Mouse (Mus musculus) lung, embryonic 15.5 days (tissue): ENCODE measurements around the gene Gm44579. TPM values are rescaled to one million over a fixed set of nuclear protein-coding genes. Genes with fewer than 3 reads are reported as not detected.

Experiments
- ATAC-seq: fragments of 200-750 bp; cut with Nextera tagmentation; 2 replicates; pipeline ENCODE4 v1.8.0; 2017; ENCODE audit warnings: moderate number of reproducible peaks, borderline replicate concordance; ENCODE audit not compliant: low FRiP score, low TSS enrichment; ENCODE audit errors: extremely low read depth
- H3K27ac ChIP-seq: fragments of 300-500 bp; sonication (generic); 2 replicates; pipeline ENCODE4 v1.5.1; 2015; ENCODE audit warnings: moderate library complexity, mild to moderate bottlenecking, inconsistent platforms
- H3K27me3 ChIP-seq: fragments of 300-500 bp; sonication (generic); 2 replicates; pipeline ENCODE4 v1.6.1; 2015; ENCODE audit warnings: inconsistent platforms
- H3K36me3 ChIP-seq: fragments of 300-500 bp; sonication (generic); 2 replicates; pipeline ENCODE4 v1.6.1; 2015; ENCODE audit warnings: inconsistent platforms
- H3K4me1 ChIP-seq: fragments of 300-500 bp; sonication (generic); 2 replicates; pipeline ENCODE4 v1.6.1; 2015; ENCODE audit warnings: inconsistent platforms
- H3K4me2 ChIP-seq: fragments of 300-500 bp; sonication (generic); 2 replicates; pipeline ENCODE4 v1.6.1; 2015; ENCODE audit warnings: inconsistent platforms, mild to moderate bottlenecking, moderate library complexity
- H3K4me3 ChIP-seq: fragments of 300-500 bp; sonication (generic); 2 replicates; pipeline ENCODE4 v1.5.1; 2015; ENCODE audit warnings: mild to moderate bottlenecking, inconsistent platforms
- H3K9ac ChIP-seq: fragments of 300-500 bp; sonication (generic); 2 replicates; pipeline ENCODE4 v1.6.1; 2015; ENCODE audit warnings: inconsistent platforms
- H3K9me3 ChIP-seq: fragments of 300-500 bp; sonication (generic); 2 replicates; pipeline ENCODE4 v1.6.1; 2016; ENCODE audit warnings: inconsistent platforms
- WGBS: fragments of 180-500 bp; shearing (Covaris S2); methylation state at CpG from one replicate; pipeline ENCODE4 v1.1.7; 2015; 5-methylcytosine and 5-hydroxymethylcytosine counted together
- polyA plus RNA-seq: library from polyadenylated mRNA; unstranded; fragments of >200 nt; fragmentation: Nextera tagmentation; extraction: Ambion mirVana; gene quantifications from 2 replicates; pipeline ENCODE4 v1.2.1, GENCODE M21; 2015

The Gm44579 gene
- polyA plus RNA-seq, 1 experiment from 2014 or later = not detected

GRCm38 (mm10) chr15:98152916-98153315, 67.9 kb downstream of the Gm44579 start:
- H3K4me1 ChIP-seq = 0 out of 2 replicates have a peak, but pooled peaks cover 3% of the 10 kb centered on the region
- 50% methylated on average over 7 of the region's 7 CpGs for WGBS
- H3K27me3 ChIP-seq = no peaks in the 10 kb centered on the region
- no peak overlapping the region for H3K27ac ChIP-seq
- no peak for ATAC-seq
- no peaks in the 10 kb centered on the region for H3K9me3 ChIP-seq
- no peaks in the 10 kb centered on the region for H3K36me3 ChIP-seq
- H3K9ac ChIP-seq = no peak overlapping the region
- H3K4me2 ChIP-seq = no peak overlapping the region
- no peak overlapping the region for H3K4me3 ChIP-seq

GRCm38 (mm10) chr15:98149166-98149602, 71.6 kb downstream of the Gm44579 start:
- Histone ChIP-seq H3K4me2 (no peak overlapping the region), H3K9ac (no peak overlapping the region), H3K4me3 (no peak overlapping the region), H3K27ac (no peak overlapping the region), H3K27me3 (no peaks in the 10 kb centered on the region), H3K36me3 (no peaks in the 10 kb centered on the region), H3K4me1 (peaks cover 17% of the 10 kb centered on the region; the same call in 1 of the 2 replicates), H3K9me3 (no peaks in the 10 kb centered on the region)
- ATAC-seq = no peak
- WGBS = 47% methylated on average over 10 of the region's 10 CpGs

GRCm38 (mm10) chr15:98148356-98148755, 72.4 kb downstream of the Gm44579 start:
- H3K27ac ChIP-seq = no peak overlapping the region
- no peaks in the 10 kb centered on the region for H3K36me3 ChIP-seq
- no peaks in the 10 kb centered on the region for H3K27me3 ChIP-seq
- no peaks in the 10 kb centered on the region for H3K9me3 ChIP-seq
- no peak overlapping the region for H3K4me3 ChIP-seq
- WGBS = 56% methylated on average over 3 of the region's 3 CpGs
- no peak overlapping the region for H3K9ac ChIP-seq
- no peak overlapping the region for H3K4me2 ChIP-seq
- peaks cover 18% of the 10 kb centered on the region; the same call in 1 of the 2 replicates for H3K4me1 ChIP-seq
- no peak for ATAC-seq

- H3K9me3 ChIP-seq = no peaks in the 10 kb centered on the region
- under 1% methylated on average over 38 of the region's 38 CpGs for WGBS
- H3K9ac ChIP-seq = peak overlapping the region; percentile 93
- peak overlapping the region; percentile 70 for H3K27ac ChIP-seq
- peak overlapping the region; percentile 78 for H3K4me2 ChIP-seq
- ATAC-seq = peak; percentile 97
- H3K4me3 ChIP-seq = peak overlapping the region; percentile 94
- H3K4me1 ChIP-seq = peaks cover 18% of the 10 kb centered on the region; the same call in 1 of the 2 replicates
- H3K27me3 ChIP-seq = no peaks in the 10 kb centered on the region
- H3K36me3 ChIP-seq = peaks cover 13% of the 10 kb centered on the region; the same call in 1 of the 2 replicates
Observed at GRCm38 (mm10) chr15:98145559-98146181, 75.1 kb downstream of the Gm44579 start.

DNA sequence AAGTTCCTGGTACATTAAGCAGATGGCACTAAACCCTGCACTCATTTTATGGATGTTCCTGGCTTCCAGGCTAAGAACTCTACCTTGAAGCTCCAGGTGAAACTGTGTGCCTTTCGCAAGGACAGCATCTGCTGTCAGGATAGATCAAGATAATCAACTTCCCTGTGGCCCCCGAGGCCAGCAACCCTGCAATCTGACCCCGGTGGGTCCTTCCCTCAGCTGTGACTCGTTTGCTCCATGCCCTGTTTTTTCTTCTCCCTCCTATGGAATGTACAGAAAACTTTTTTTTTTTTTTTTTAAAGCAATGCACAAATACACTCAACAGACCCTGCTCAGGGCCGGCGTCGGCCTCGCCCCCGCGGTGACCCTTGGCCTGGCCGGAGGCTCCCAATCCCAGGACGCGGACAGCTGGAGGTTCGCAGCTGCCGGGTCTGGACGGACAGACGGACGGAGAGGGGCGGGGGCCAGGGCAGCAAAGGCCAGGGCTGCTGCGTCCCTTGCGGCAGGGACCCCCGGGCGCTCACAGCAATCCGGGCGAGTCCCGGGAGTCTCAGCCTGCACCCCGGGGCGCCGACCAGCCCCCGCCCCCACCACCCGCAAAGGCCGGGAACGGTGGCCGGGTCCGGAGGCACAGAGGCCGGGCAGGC, 75.8 kb downstream of the Gm44579 start:
- Histone ChIP-seq H3K9ac (peak overlapping the region; percentile 93), H3K4me3 (peak overlapping the region; percentile 94), H3K9me3 (no peaks in the 10 kb centered on the region), H3K27me3 (no peaks in the 10 kb centered on the region), H3K36me3 (peaks cover 18% of the 10 kb centered on the region; the same call in 1 of the 2 replicates), H3K4me1 (peaks cover 18% of the 10 kb centered on the region; the same call in 1 of the 2 replicates), H3K27ac (peak overlapping the region; percentile 63), H3K4me2 (peak overlapping the region; percentile 78)
- WGBS = 1% methylated on average over 33 of the region's 36 CpGs
- peak; percentile 73 for ATAC-seq

GRCm38 (mm10) chr15:98142515-98142914, 78.3 kb downstream of the Gm44579 start:
- H3K27me3 ChIP-seq = no peaks in the 10 kb centered on the region
- H3K36me3 ChIP-seq = peaks cover 23% of the 10 kb centered on the region
- H3K27ac ChIP-seq = no peak overlapping the region
- no peaks in the 10 kb centered on the region for H3K9me3 ChIP-seq
- WGBS = 83% methylated on average over 10 of the region's 10 CpGs
- H3K4me3 ChIP-seq = no peak overlapping the region
- no peak overlapping the region for H3K4me2 ChIP-seq
- H3K4me1 ChIP-seq = peaks cover 14% of the 10 kb centered on the region; the same call in 1 of the 2 replicates
- H3K9ac ChIP-seq = no peak overlapping the region
- ATAC-seq = no peak

DNA sequence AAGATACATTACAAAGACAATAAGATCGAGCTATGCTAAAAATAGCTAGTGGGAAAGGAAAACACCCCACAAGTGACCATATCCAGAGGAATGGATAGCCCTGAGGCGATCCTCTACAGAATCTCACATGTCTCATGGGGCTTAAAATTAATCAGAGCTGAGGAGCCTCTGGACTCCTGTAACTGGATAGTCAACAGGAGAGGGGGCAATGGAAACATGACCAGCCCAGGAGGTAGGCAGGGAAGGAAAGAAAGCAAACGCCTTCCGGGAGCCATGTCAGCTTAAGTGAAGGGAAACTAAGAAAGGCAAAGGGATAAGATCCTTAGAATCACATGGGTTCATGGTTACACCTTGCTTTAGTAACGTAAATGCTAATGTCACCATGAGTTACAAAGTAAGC, 80.0 kb downstream of the Gm44579 start:
- Histone ChIP-seq H3K9ac (no peak overlapping the region), H3K4me3 (no peak overlapping the region), H3K27me3 (no peaks in the 10 kb centered on the region), H3K4me2 (no peak overlapping the region), H3K27ac (no peak overlapping the region), H3K9me3 (no peaks in the 10 kb centered on the region), H3K36me3 (peaks cover 37% of the 10 kb centered on the region), H3K4me1 (peaks cover 11% of the 10 kb centered on the region; the same call in 1 of the 2 replicates)
- WGBS = 91% methylated on average over 5 of the region's 5 CpGs
- no peak for ATAC-seq

- Histone ChIP-seq H3K27ac (no peak overlapping the region), H3K36me3 (peaks cover 48% of the 10 kb centered on the region), H3K9me3 (no peaks in the 10 kb centered on the region), H3K4me3 (no peak overlapping the region), H3K9ac (no peak overlapping the region), H3K27me3 (no peaks in the 10 kb centered on the region), H3K4me2 (no peak overlapping the region), H3K4me1 (peaks cover 6% of the 10 kb centered on the region; the same call in 1 of the 2 replicates)
- ATAC-seq = no peak
- WGBS = 76% methylated on average over 7 of the region's 7 CpGs
Observed at GRCm38 (mm10) chr15:98139763-98140162, 81.0 kb downstream of the Gm44579 start.

DNA sequence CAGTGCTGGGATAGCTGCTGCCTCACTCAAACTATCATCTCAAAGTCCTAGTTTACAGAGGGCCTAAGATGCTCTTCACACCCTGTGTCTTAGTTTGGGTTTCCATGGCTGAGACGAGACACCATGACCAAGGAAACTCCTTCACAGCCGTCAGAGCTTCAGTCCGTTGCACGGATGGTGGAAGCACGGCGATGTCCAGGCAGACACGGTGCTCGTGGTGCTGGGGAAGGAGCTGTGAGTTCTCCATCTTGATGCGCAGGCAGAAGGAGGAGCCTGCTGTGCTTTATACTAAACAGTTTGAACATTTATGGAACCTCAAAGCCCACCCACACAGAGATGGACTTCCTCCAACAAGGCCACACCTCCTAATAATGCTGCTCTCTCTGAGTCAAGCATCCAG, 83.9 kb downstream of the Gm44579 start:
- no peak for ATAC-seq
- H3K36me3 ChIP-seq = peaks cover 64% of the 10 kb centered on the region
- whole genome bisulfite sequencing = 89% methylated on average over 9 of the region's 9 CpGs
- no peak overlapping the region for H3K9ac ChIP-seq
- no peaks in the 10 kb centered on the region for H3K27me3 ChIP-seq
- no peaks in the 10 kb centered on the region for H3K4me1 ChIP-seq
- H3K4me2 ChIP-seq = no peak overlapping the region
- no peaks in the 10 kb centered on the region for H3K9me3 ChIP-seq
- no peak overlapping the region for H3K4me3 ChIP-seq
- no peak overlapping the region for H3K27ac ChIP-seq

Other genes starting within 250 kb of the Gm44579 start
- gene Col2a1, start 216.3 kb downstream of the Gm44579 start, polyA plus RNA-seq = 19.1 and 20.1 TPM in 2 replicates
- 26.9 and 31.2 TPM in 2 replicates for gene Pfkm, start 128.4 kb downstream of the Gm44579 start, polyA plus RNA-seq
- 29.4 and 32.0 TPM in 2 replicates for gene Senp1, start 127.2 kb downstream of the Gm44579 start, polyA plus RNA-seq
- gene Asb8, start 55.4 kb downstream of the Gm44579 start, polyA plus RNA-seq = 43.6 and 44.4 TPM in 2 replicates
- 0.07 and 0.15 TPM in 2 replicates for gene Ccdc184, start 53.8 kb downstream of the Gm44579 start, polyA plus RNA-seq
- gene Olfr288, start 25.4 kb downstream of the Gm44579 start, polyA plus RNA-seq = not detected in 2 replicates
- not detected in 2 replicates for gene Olfr287, start 79 bp upstream of the Gm44579 start, polyA plus RNA-seq
- gene Olfr286, start 13.5 kb upstream of the Gm44579 start, polyA plus RNA-seq = not detected in 2 replicates
- not detected in 2 replicates for gene H1fnt, start 36.3 kb upstream of the Gm44579 start, polyA plus RNA-seq
- 0.73 and 0.86 TPM in 2 replicates for gene Zfp641, start 75.2 kb upstream of the Gm44579 start, polyA plus RNA-seq
- gene Olfr285, start 96.4 kb upstream of the Gm44579 start, polyA plus RNA-seq = not detected in 2 replicates
- gene Olfr284, start 120.0 kb upstream of the Gm44579 start, polyA plus RNA-seq = not detected in 2 replicates
- not detected in 2 replicates for gene Olfr283, start 160.0 kb upstream of the Gm44579 start, polyA plus RNA-seq
- not detected in 2 replicates for gene Olfr282, start 210.2 kb upstream of the Gm44579 start, polyA plus RNA-seq
- gene Olfr281, start 231.6 kb upstream of the Gm44579 start, polyA plus RNA-seq = not detected in 2 replicates
- not detected in 2 replicates for gene OR5BS1P, start 248.9 kb upstream of the Gm44579 start, polyA plus RNA-seq